Mouse (Mus musculus) myocyte (in vitro differentiated cells): ENCODE results near the gene Snip1. TPM values are rescaled to one million over a fixed set of nuclear protein-coding genes. Genes with fewer than 3 reads are reported as not detected.
A peak's percentile ranks its signal among the peaks of the same experiment; 100 is the strongest.

Source experiments
- H3K27me3 ChIP-seq: one replicate; pipeline ENCODE4 v1.6.1; 2011; ENCODE audit not compliant: control insufficient read depth, insufficient read depth, insufficient read length
- H3K36me3 ChIP-seq: one replicate; pipeline ENCODE4 v1.6.1; 2011; ENCODE audit not compliant: control insufficient read depth, insufficient read depth
- H3K4me2 ChIP-seq: one replicate; pipeline ENCODE4 v1.6.1; 2011; ENCODE audit warnings: low read depth, control low read depth
- H3K4me3 ChIP-seq: one replicate; pipeline ENCODE4 v1.5.1; 2011; ENCODE audit warnings: mild to moderate bottlenecking, control low read depth, moderate library complexity
- H3K79me2 ChIP-seq: one replicate; pipeline ENCODE4 v1.6.1; 2011; ENCODE audit not compliant: control insufficient read depth, insufficient read depth
- H3ac ChIP-seq: one replicate; pipeline ENCODE4 v1.6.1; 2011; ENCODE audit not compliant: control insufficient read depth, insufficient read length
- CEBPB ChIP-seq: IDR thresholded peaks from 2 replicates; pipeline ENCODE4 v1.6.1; 2011; ENCODE audit warnings: mild to moderate bottlenecking, moderate library complexity; ENCODE audit not compliant: poor library complexity, insufficient read depth, severe bottlenecking
- E2F4 ChIP-seq: IDR thresholded peaks from one replicate; pipeline ENCODE4 v1.6.1; 2011; ENCODE audit warnings: mild to moderate bottlenecking, control low read depth, moderate library complexity; ENCODE audit not compliant: insufficient read depth
- MAX ChIP-seq: IDR thresholded peaks from one replicate; pipeline ENCODE4 v1.6.1; 2011; ENCODE audit warnings: low read depth, mild to moderate bottlenecking, control low read depth
- MYOD1 ChIP-seq, 3 experiments: IDR thresholded peaks; one replicate each; pipeline ENCODE4 v1.6.1; 2011; ENCODE audit warnings: control low read depth in 2 of 3, low read depth in 2 of 3, mild to moderate bottlenecking in 2 of 3, moderate library complexity in 1 of 3; ENCODE audit not compliant: insufficient read length in 2 of 3, control insufficient read depth in 1 of 3
- MYOG ChIP-seq, 3 experiments: IDR thresholded peaks; one replicate each; pipeline ENCODE4 v1.6.1; 2011; ENCODE audit warnings: control low read depth in 2 of 3, low read depth in 2 of 3, mild to moderate bottlenecking in 2 of 3; ENCODE audit not compliant: insufficient read length in 2 of 3, control insufficient read depth in 1 of 3, insufficient read depth in 1 of 3
- POLR2A ChIP-seq: IDR thresholded peaks from one replicate; pipeline ENCODE4 v1.6.1; 2011; ENCODE audit warnings: low read depth, mild to moderate bottlenecking, control low read depth, moderate library complexity; ENCODE audit not compliant: insufficient read length
- POLR2AphosphoS2 ChIP-seq: IDR thresholded peaks from one replicate; pipeline ENCODE4 v1.6.1; 2011; ENCODE audit warnings: low read depth, control low read depth; ENCODE audit not compliant: insufficient read length
- REST ChIP-seq: IDR thresholded peaks from one replicate; pipeline ENCODE4 v1.6.1; 2011; ENCODE audit warnings: mild to moderate bottlenecking, control low read depth, moderate library complexity; ENCODE audit not compliant: insufficient read depth, insufficient read length
- SRF ChIP-seq: IDR thresholded peaks from one replicate; pipeline ENCODE4 v1.6.1; 2011; ENCODE audit warnings: low read depth; ENCODE audit not compliant: control insufficient read depth, insufficient read length
- TCF12 ChIP-seq: IDR thresholded peaks from one replicate; pipeline ENCODE4 v1.6.1; 2011; ENCODE audit warnings: mild to moderate bottlenecking, control low read depth; ENCODE audit not compliant: poor library complexity, insufficient read depth, severe bottlenecking
- TCF3 ChIP-seq: IDR thresholded peaks from one replicate; pipeline ENCODE4 v1.6.1; 2011; ENCODE audit warnings: low read depth, control low read depth; ENCODE audit not compliant: insufficient read length
- USF1 ChIP-seq: IDR thresholded peaks from one replicate; pipeline ENCODE4 v1.6.1; 2011; ENCODE audit warnings: low read depth, mild to moderate bottlenecking, control low read depth, moderate library complexity
- polyA plus RNA-seq: library from polyadenylated mRNA; unstranded; fragments of >200 nt; fragmentation: generic; extraction: Trizol; gene quantifications from one replicate; pipeline ENCODE4 v1.2.1, GENCODE M21; 2012; ENCODE audit warnings: missing spikeins

Gene Snip1
- polyA plus RNA-seq, 1 experiment, result 14.3 TPM

GRCm38 (mm10) chr4:125058033-125058432 lies 8.4 kb upstream of the Snip1 start:
- no peak overlapping the region for H3K4me3 ChIP-seq
- H3K79me2 ChIP-seq, result no peaks in the 10 kb centered on the region
- no peak overlapping the region for H3ac ChIP-seq
- peaks cover 21% of the 10 kb centered on the region for H3K36me3 ChIP-seq
- no peaks in the 10 kb centered on the region for H3K27me3 ChIP-seq
- H3K4me2 ChIP-seq, result no peak overlapping the region
- TF ChIP-seq MYOG (IDR thresholded peaks at IDR 0.05; ENCODE audit: control insufficient read depth in 1 of 3, insufficient read depth in 1 of 3, insufficient read length in 2 of 3, low read depth in 2 of 3) (no peak), REST (no peak), TCF12 (no peak), MAX (no peak)

DNA sequence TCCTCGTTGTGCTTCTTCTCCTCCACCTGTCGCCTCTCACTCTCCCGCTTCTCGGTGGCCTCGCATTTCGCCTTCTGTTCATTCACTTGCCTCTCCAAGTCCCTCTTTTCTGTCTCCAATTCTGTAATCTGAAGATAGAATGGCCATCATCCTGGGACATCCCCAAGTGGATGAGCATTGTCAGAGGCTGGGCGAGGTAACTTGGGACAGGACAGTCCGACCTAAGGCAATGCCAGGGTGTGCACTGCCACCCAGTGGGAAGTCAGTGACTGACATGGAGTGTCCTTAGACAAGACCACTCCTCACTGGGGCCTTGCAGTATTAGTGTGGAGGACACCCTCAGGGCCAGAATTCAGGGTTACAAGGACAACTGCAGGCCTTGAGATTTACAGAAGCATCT lies 7.4 kb upstream of the Snip1 start:
- H3K4me2 ChIP-seq, result no peak overlapping the region
- H3ac ChIP-seq, result no peak overlapping the region
- H3K4me3 ChIP-seq, result no peak overlapping the region
- peaks cover 11% of the 10 kb centered on the region for H3K36me3 ChIP-seq
- no peaks in the 10 kb centered on the region for H3K79me2 ChIP-seq
- TF ChIP-seq MYOD1 (IDR thresholded peaks at IDR 0.05; ENCODE audit: control insufficient read depth in 1 of 3, insufficient read length in 2 of 3, low read depth in 2 of 3) (no peak), CEBPB (no peak), USF1 (no peak), SRF (no peak), TCF12 (no peak), E2F4 (no peak), REST (no peak), MAX (no peak), POLR2AphosphoS2 (no peak), POLR2A (no peak), TCF3 (no peak), MYOG (IDR thresholded peaks at IDR 0.05; ENCODE audit: control insufficient read depth in 1 of 3, insufficient read depth in 1 of 3, insufficient read length in 2 of 3, low read depth in 2 of 3) (no peak)
- H3K27me3 ChIP-seq, result no peaks in the 10 kb centered on the region

GRCm38 (mm10) chr4:125063829-125064228 lies 2.6 kb upstream of the Snip1 start:
- Histone ChIP-seq H3K4me3 (no peak overlapping the region), H3K4me2 (no peak overlapping the region), H3ac (no peak overlapping the region), H3K79me2 (peaks cover 20% of the 10 kb centered on the region), H3K27me3 (no peaks in the 10 kb centered on the region), H3K36me3 (peaks cover under 1% of the 10 kb centered on the region)
- TF ChIP-seq USF1, result no peak
- no peak for TF ChIP-seq E2F4
- no peak for TF ChIP-seq POLR2A
- TF ChIP-seq MYOD1 (IDR thresholded peaks at IDR 0.05; ENCODE audit: control insufficient read depth in 1 of 3, insufficient read length in 2 of 3, low read depth in 2 of 3), result no peak
- no peak for TF ChIP-seq MYOG (IDR thresholded peaks at IDR 0.05; ENCODE audit: control insufficient read depth in 1 of 3, insufficient read depth in 1 of 3, insufficient read length in 2 of 3, low read depth in 2 of 3)
- no peak for TF ChIP-seq CEBPB

- H3K4me2 ChIP-seq, result peak within 1 kb of the TSS; percentile 95
- H3K4me3 ChIP-seq, result peak within 1 kb of the TSS; percentile 68
- no peaks in the 10 kb centered on the region for H3K27me3 ChIP-seq
- H3ac ChIP-seq, result peak within 1 kb of the TSS; percentile 90
- TF ChIP-seq MAX (no peak), MYOG (IDR thresholded peaks at IDR 0.05; ENCODE audit: control insufficient read depth in 1 of 3, insufficient read depth in 1 of 3, insufficient read length in 2 of 3, low read depth in 2 of 3) (no peak), POLR2A (no peak), USF1 (no peak), SRF (no peak), POLR2AphosphoS2 (no peak), CEBPB (no peak), E2F4 (no peak), MYOD1 (IDR thresholded peaks at IDR 0.05; ENCODE audit: control insufficient read depth in 1 of 3, insufficient read length in 2 of 3, low read depth in 2 of 3) (no peak)
- peaks cover 34% of the 10 kb centered on the region for H3K79me2 ChIP-seq
- H3K36me3 ChIP-seq, result peaks cover 17% of the 10 kb centered on the region
Measured at GRCm38 (mm10) chr4:125065517-125066307, 760 bp upstream of the Snip1 start, which contains the start of gene Dnali1. TSS of gene Dnali1 (minus strand) at chr4:125065703.

GRCm38 (mm10) chr4:125077700-125078099 lies 11.2 kb downstream of the Snip1 start:
- Histone ChIP-seq H3K4me3 (no peak overlapping the region), H3K36me3 (peaks cover 6% of the 10 kb centered on the region), H3K4me2 (no peak overlapping the region), H3ac (no peak overlapping the region), H3K27me3 (no peaks in the 10 kb centered on the region), H3K79me2 (no peaks in the 10 kb centered on the region)
- no peak for TF ChIP-seq TCF3
- no peak for TF ChIP-seq E2F4
- TF ChIP-seq USF1, result no peak
- no peak for TF ChIP-seq MYOG (IDR thresholded peaks at IDR 0.05; ENCODE audit: control insufficient read depth in 1 of 3, insufficient read depth in 1 of 3, insufficient read length in 2 of 3, low read depth in 2 of 3)
- TF ChIP-seq POLR2A, result no peak
- TF ChIP-seq POLR2AphosphoS2, result no peak
- no peak for TF ChIP-seq MYOD1 (IDR thresholded peaks at IDR 0.05; ENCODE audit: control insufficient read depth in 1 of 3, insufficient read length in 2 of 3, low read depth in 2 of 3)
- TF ChIP-seq CEBPB, result no peak
